Mouse (Mus musculus): ENCODE data around the gene Tbc1d9b.

- TF ChIP-seq CTCF (IDR thresholded peaks at IDR 0.05; ENCODE audit: low read depth) (no peak), EP300 (IDR thresholded peaks at IDR 0.05; ENCODE audit: low read depth) (no peak)
These were observed 14.3 kb downstream of the Tbc1d9b start for GRCm38 (mm10) chr11:50145529-50145928.
